Mouse (Mus musculus) thymus, postnatal 14 days (tissue): ENCODE data around the gene Zfp386.

Experiments used
- DNase-seq: peaks from one replicate; pipeline ENCODE4 v3.0.0; 2021

Zfp386 gene

DNA sequence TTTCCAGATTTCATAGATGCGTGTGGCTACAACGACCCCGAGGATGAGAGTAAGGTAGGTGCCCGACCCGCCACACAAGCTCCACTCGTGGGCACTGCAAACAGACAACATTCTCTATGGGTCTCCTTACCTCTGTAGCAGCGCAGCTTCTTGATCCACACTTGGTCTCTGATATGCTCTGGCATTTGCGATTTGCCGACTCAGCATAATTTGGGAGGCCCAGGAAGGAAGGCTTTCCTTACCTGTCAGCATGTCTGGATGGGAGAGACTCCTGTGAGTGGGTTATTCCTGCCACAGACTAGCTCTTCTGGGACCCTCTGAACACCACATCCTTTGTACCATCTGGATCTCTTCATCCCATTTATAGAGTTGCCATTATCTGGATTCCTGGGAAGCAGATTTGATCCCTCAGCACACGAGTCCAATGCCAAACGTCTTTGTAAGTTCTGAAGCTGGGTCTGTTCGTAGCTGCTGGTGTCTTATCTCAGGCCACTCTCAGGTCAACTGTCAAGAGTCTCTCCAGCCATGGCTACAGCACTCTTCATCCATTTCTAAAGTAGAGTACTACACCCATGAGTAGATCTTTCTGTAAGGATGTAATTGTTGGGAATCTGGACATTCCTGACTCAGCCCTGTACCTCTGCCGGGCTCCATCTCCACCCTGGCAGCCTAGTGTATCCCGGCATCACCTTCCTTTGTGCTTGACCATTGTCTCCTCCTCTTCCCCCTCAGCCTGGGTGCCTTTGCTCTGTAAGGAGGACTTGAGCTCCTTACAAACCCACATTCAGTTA is 47.4 kb downstream of the Zfp386 start:
- no peak for DNase-seq

DNA sequence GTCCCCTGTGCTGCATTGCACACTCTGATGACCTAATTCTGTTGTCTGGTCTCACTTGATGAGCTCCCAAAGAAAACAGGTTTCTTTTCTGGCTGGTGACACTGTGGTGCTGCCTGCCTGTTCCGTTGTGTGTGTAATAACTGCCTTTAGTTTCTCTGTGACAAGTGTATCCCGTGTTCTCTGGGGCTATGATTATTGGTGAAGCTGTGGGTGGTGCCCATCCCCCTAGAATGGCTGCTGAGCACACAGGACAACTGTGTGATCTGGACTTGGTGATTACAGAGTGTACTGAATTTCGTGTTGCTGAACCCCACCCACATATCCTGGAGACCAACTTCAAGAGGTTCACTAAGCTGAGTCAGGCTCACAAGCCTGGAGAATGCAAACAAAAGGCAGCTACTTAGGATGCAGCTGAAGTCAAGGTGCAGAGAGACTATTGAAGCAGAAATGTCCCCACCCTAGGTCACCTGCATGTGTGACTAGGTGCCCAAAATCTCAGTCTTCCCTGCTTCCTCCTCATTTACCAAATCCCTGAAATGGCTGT is 48.9 kb downstream of the Zfp386 start:
- DNase-seq = no peak

DNA sequence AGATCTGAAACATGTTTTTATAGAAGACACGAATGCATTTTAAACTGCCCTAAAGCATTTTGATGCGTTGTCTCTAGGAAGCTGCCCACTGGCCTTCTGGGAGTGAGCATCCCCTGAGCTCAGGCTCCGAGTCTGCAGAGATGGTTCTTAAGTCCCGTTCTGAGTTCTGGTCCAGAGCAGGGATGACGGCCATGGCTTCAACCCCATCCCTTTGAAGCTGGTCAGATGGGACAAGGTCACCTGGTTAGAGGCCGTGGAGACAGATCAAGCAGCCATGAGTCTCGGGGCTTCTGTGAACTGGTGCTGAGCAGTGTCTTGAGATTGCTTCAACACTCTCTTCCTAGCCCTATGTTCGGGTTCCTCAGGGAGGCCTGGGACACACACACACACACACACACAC is 49.6 kb downstream of the Zfp386 start:
- no peak for DNase-seq

DNA sequence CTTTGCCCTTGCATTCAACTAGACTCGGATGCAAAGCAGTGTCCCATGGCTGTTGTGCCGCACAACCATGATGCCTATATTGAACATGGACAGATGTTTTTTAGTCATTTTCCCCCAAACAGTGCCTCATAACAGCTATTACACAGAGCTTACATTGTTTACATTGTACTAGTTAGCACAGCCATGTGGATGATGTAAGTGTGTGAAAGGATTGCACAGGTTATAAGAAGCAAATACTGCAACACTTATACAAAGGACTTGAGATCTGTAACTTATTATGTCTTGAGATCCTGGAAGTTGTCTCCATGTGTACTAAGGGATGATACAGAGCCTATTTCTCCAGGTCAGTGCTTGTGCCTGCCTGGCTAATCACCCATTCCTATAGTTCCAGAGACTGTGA is 54.4 kb downstream of the Zfp386 start:
- no peak for DNase-seq

- DNase-seq = no peak
Observed at GRCm38 (mm10) chr12:116109451-116110353, 62.2 kb downstream of the Zfp386 start.

DNA sequence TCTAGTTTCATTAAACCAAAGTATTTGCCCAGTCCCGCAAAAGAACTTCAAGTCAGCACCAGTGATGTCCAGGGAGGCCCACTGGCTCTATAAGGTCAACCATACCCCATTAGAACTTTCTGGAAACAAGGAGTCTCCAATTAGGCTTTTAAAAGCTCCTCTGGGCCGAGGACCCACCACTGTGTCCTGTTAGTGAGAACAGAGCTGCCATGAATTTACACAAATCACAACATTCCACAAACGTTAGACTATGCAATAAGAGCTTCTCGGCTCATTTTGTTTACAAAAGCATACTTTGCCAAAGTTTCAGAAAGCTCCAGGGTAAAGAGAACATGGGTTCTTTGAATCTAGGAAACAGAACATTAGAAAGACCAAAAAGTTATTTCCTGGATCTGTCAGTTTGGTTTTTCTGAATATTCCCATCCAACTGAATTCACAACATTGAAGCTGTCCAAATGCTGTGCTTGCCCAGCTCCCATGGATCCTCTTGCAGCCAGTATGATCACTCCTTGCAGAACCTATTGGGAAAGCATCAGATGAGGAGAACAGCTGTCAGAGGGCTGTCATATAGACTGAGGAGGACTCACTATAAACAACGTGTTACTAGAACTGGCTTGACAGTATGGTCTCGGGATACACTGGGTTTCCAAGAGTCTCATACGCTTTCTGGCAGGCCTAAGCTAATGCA is 63.6 kb downstream of the Zfp386 start:
- DNase-seq = no peak
